In the genomic region with DNA sequence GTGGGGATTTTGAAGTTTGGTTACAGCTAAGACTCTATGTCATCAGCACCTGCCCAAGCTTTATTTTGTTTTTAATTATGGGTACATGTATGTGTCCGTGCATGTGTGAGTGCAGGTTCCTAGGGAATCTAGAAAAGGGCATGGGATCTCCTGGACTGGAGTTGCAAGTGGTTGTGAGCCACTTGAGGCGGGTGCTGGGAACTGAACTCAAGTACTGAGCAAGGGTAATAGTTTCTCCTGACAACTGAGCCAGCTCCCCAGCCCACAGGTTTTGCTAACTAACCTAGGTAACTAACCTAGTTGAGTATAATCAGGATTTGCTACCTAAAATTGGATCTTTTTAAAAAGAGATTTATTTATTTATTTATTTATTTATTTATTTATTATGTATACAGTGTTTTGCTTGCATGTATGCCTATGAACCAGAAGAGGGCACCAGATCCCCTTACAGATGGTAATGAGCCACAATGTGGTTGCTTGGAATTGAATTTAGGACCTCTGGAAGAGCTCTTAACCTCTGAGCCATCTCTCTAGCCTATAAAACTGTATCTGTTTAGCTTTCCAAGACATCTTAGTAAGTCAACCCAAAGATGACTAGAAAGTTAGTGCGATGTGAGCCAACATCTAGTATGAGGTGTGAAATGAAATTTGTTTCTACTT, we compare ENCODE assay signal across 9 mouse cellular contexts. TPM values are rescaled to one million over a fixed set of nuclear protein-coding genes. Genes with fewer than 3 reads are reported as not detected.
A peak's percentile ranks its signal among the peaks of the same experiment; 100 is the strongest.
DNase-seq lines count a peak whose midpoint lies in the region; ATAC-seq lines count a peak whose summit lies in the region.
"Had no signal": no experiment of that assay in that cellular context is flagged by ENCODE, and none has a peak within 500 bp of the region (broad histone marks: within the 10 kb centered on the region; RNA-seq: fewer than 3 reads in every experiment).

No protein-coding gene starts in this region.

- ATAC-seq in forebrain, embryonic 11.5 days (replicated peaks; ENCODE audit: low FRiP score): peak; percentile 47
- peak; percentile 86 for ATAC-seq in inflammation-experienced regulatory T-cells, adult 6 months
- ATAC-seq in stomach, embryonic 14.5 days (ENCODE audit: insufficient number of reproducible peaks, insufficient read depth, low FRiP score, low read depth): 0 out of 2 replicates have a peak, but pooled peaks have one; percentile 4

- no peak for DNase-seq in forebrain, embryonic 11.5 days (ENCODE audit: low spot score)
- DNase-seq in forebrain, embryonic 10.5 days (ENCODE audit: extremely low spot score, low spot score): no peak
- peak; percentile 37 for DNase-seq in thymus, postnatal 0 days (ENCODE audit: low spot score)
- DNase-seq in thymus, postnatal 14 days: no peak
- no peak for DNase-seq in urinary bladder, postnatal 4 days (ENCODE audit: low spot score in 2 of 2)
- DNase-seq in spleen, postnatal 10 days (ENCODE audit: low spot score in 2 of 2): no peak

- no peak overlapping the region for H3K4me2 ChIP-seq in forebrain, embryonic 11.5 days (ENCODE audit: low read depth, low read length, severe bottlenecking)
- H3K4me2 ChIP-seq in stomach, embryonic 14.5 days (replicated peaks; ENCODE audit: low read depth, low read length): no peak overlapping the region
- H3K4me2 ChIP-seq: stomach, embryonic 15.5 days had no signal

- H3K4me3 ChIP-seq in forebrain, embryonic 11.5 days (ENCODE audit: low read depth, low read length): no peak overlapping the region
- H3K4me3 ChIP-seq in forebrain, embryonic 10.5 days: no peak overlapping the region
- no peak overlapping the region for H3K4me3 ChIP-seq in stomach, embryonic 14.5 days (ENCODE audit: low read depth, low read length)
- H3K4me3 ChIP-seq: stomach, embryonic 15.5 days had no signal

- no peak overlapping the region for H3K9ac ChIP-seq in forebrain, embryonic 11.5 days (ENCODE audit: low read length)
- no peak overlapping the region for H3K9ac ChIP-seq in stomach, embryonic 14.5 days (replicated peaks; ENCODE audit: low read depth, low read length)
- H3K9ac ChIP-seq: stomach, embryonic 15.5 days had no signal

- H3K9me3 ChIP-seq in forebrain, embryonic 11.5 days (ENCODE audit: control insufficient read depth, low read length): no peaks in the 10 kb centered on the region
- no peaks in the 10 kb centered on the region for H3K9me3 ChIP-seq in forebrain, embryonic 10.5 days
- H3K9me3 ChIP-seq in stomach, embryonic 14.5 days (ENCODE audit: control insufficient read depth, low read depth, low read length): no peaks in the 10 kb centered on the region
- H3K9me3 ChIP-seq: stomach, embryonic 15.5 days had no signal

- no peaks in the 10 kb centered on the region for H3K4me1 ChIP-seq in forebrain, embryonic 11.5 days (replicated peaks; ENCODE audit: control insufficient read depth, insufficient read depth, low read length)
- peaks cover 7% of the 10 kb centered on the region; the same call in 1 of the 2 replicates for H3K4me1 ChIP-seq in forebrain, embryonic 10.5 days
- 0 out of 2 replicates have a peak, but pooled peaks cover 3% of the 10 kb centered on the region for H3K4me1 ChIP-seq in stomach, embryonic 14.5 days (ENCODE audit: control insufficient read depth, insufficient read depth, low read length)
- H3K4me1 ChIP-seq: stomach, embryonic 15.5 days had no signal

- no peaks in the 10 kb centered on the region for H3K27me3 ChIP-seq in forebrain, embryonic 11.5 days (ENCODE audit: control insufficient read depth, insufficient read depth, low read length)
- peaks cover 12% of the 10 kb centered on the region; the same call in 1 of the 2 replicates for H3K27me3 ChIP-seq in forebrain, embryonic 10.5 days (ENCODE audit: poor library complexity, severe bottlenecking)
- no peaks in the 10 kb centered on the region for H3K27me3 ChIP-seq in stomach, embryonic 14.5 days (ENCODE audit: control insufficient read depth, insufficient read depth, low read length)
- H3K27me3 ChIP-seq: stomach, embryonic 15.5 days had no signal

- H3K36me3 ChIP-seq in forebrain, embryonic 11.5 days (ENCODE audit: control insufficient read depth, insufficient read depth, low read length): no peaks in the 10 kb centered on the region
- no peaks in the 10 kb centered on the region for H3K36me3 ChIP-seq in forebrain, embryonic 10.5 days (replicated peaks)
- no peaks in the 10 kb centered on the region for H3K36me3 ChIP-seq in stomach, embryonic 14.5 days (ENCODE audit: control insufficient read depth, insufficient read depth, low read length)
- H3K36me3 ChIP-seq: stomach, embryonic 15.5 days had no signal

- no peak overlapping the region for H3K27ac ChIP-seq in forebrain, embryonic 11.5 days (ENCODE audit: low read depth, low read length)
- H3K27ac ChIP-seq in forebrain, embryonic 10.5 days: no peak overlapping the region
- H3K27ac ChIP-seq in stomach, embryonic 14.5 days (ENCODE audit: low read length): no peak overlapping the region
- H3K27ac ChIP-seq: stomach, embryonic 15.5 days had no signal

- WGBS in forebrain, embryonic 11.5 days: 81% methylated on average over 3 of the region's 3 CpGs
- WGBS in forebrain, embryonic 10.5 days: 75% methylated on average over 3 of the region's 3 CpGs
- 82% methylated on average over 3 of the region's 3 CpGs for WGBS in stomach, embryonic 14.5 days

RNA-seq across cellular contexts. Expression of a gene that starts 13.4 kb away (rescaled TPM):
- 101 and 108 TPM in 2 replicates for polyA plus RNA-seq in forebrain, embryonic 11.5 days (2014; fragmentation: Nextera tagmentation; extraction: Ambion mirVana)
- polyA plus RNA-seq in forebrain, embryonic 10.5 days (2016; fragmentation: Nextera tagmentation; extraction: Ambion mirVana): 79.7 and 82.4 TPM in 2 replicates
- 43.5 and 46.0 TPM in 2 replicates for polyA plus RNA-seq in thymus, postnatal 0 days (2015; fragmentation: Nextera tagmentation; extraction: Ambion mirVana)
- 10 to 100 TPM in 1 of 3 experiments, 1 to 10 TPM in 2; 5.7 to 10.0 (median 7.8) TPM for polyA plus RNA-seq in inflammation-experienced regulatory T-cells, adult 6 months (2017; shearing (Covaris generic))
- polyA plus RNA-seq in stomach, embryonic 14.5 days (2014; fragmentation: Nextera tagmentation; extraction: Ambion mirVana): 52.7 and 65.1 TPM in 2 replicates

RNA-seq across cellular contexts. Expression of a gene that starts 31.2 kb away (rescaled TPM):
- 19.8 and 22.6 TPM in 2 replicates for polyA plus RNA-seq in forebrain, embryonic 11.5 days (2014; fragmentation: Nextera tagmentation; extraction: Ambion mirVana)
- 14.1 and 14.9 TPM in 2 replicates for polyA plus RNA-seq in forebrain, embryonic 10.5 days (2016; fragmentation: Nextera tagmentation; extraction: Ambion mirVana)
- polyA plus RNA-seq in thymus, postnatal 0 days (2015; fragmentation: Nextera tagmentation; extraction: Ambion mirVana): 9.4 and 10.2 TPM in 2 replicates
- 10 to 100 TPM in 1 of 3 experiments, 1 to 10 TPM in 2; 8.8 to 11.5 (median 8.9) TPM for polyA plus RNA-seq in inflammation-experienced regulatory T-cells, adult 6 months (2017; shearing (Covaris generic))
- 19.0 and 20.1 TPM in 2 replicates for polyA plus RNA-seq in stomach, embryonic 14.5 days (2014; fragmentation: Nextera tagmentation; extraction: Ambion mirVana)

Comparison
In these comparisons a context has a peak if more than half of its experiments do, and no peak if none do; other contexts are left out.
1. ATAC-seq: peak in every context shown above with its lines; median percentile 86 in inflammation-experienced regulatory T-cells, adult 6 months; 47 in forebrain, embryonic 11.5 days; 4 in stomach, embryonic 14.5 days.